In genomic region chr11:121204161-121205006, GRCm38 (mm10) we compare ENCODE assay signal across 8 mouse cellular contexts. TPM values are rescaled to one million over a fixed set of nuclear protein-coding genes. Genes with fewer than 3 reads are reported as not detected.
DNase-seq lines count a peak whose midpoint lies in the region; ATAC-seq lines count a peak whose summit lies in the region.

Hexdc (plus strand) TSS chr11:121204433.
Ogfod3 (minus strand) TSS chr11:121204711.

- peak; percentile 95 to 99 for DNase-seq in adrenal gland, adult (ENCODE audit: inconsistent age in 2 of 2, low spot score in 1 of 2)
- peak; percentile 97 for DNase-seq in embryo, embryonic 10.5 days (ENCODE audit: low spot score)
- DNase-seq in gastrocnemius, postnatal 14 days = peak; percentile 95
- peak; percentile 89 to 97 for DNase-seq in left cerebral cortex, postnatal 10 days (ENCODE audit: extremely low spot score in 1 of 2, low spot score in 2 of 2)
- DNase-seq in right cerebral cortex, postnatal 25 days = peak; percentile 91
- peak; percentile 91 to 96 for DNase-seq in urinary bladder, postnatal 4 days (ENCODE audit: low spot score in 2 of 2)

- peak; percentile 91 for ATAC-seq in inflammation-experienced regulatory T-cells, adult 6 months
- peak; percentile 98 for ATAC-seq in megakaryocyte-erythroid progenitor cell, adult 5-6 weeks (replicated peaks; ENCODE audit: low FRiP score, low TSS enrichment, poor library complexity, severe bottlenecking)

- intact Hi-C loops in gastrocnemius, postnatal 14 days (cut with DNase I; ENCODE audit: low total_unique reads) = no loop called here
- intact Hi-C loops in left cerebral cortex, postnatal 10 days (cut with DNase I) = no loop called here

RNA-seq across cellular contexts. Expression of gene Hexdc, which starts in this region (rescaled TPM):
- 1 to 10 TPM; 6.0 to 7.7 TPM for total RNA-seq in gastrocnemius, postnatal 14 days (2021)
- polyA plus RNA-seq in inflammation-experienced regulatory T-cells, adult 6 months (2017; shearing (Covaris generic)) = 1 to 10 TPM in 2 of 3 experiments, under 1 TPM in 1; 0.86 to 2.7 (median 1.5) TPM
- 10 to 100 TPM; 41.0 to 42.7 TPM for total RNA-seq in left cerebral cortex, postnatal 10 days (2021)
- 7.2 and 7.7 TPM in 2 replicates for total RNA-seq in megakaryocyte-erythroid progenitor cell, adult 5-6 weeks (2014; fragmentation: Nextera tagmentation)
- 4.5 and 6.0 TPM in 2 replicates for total RNA-seq in megakaryocyte-erythroid progenitor cell, adult 5-6 weeks (2017)

RNA-seq across cellular contexts. Expression of gene Ogfod3, which starts in this region (rescaled TPM):
- 10 to 100 TPM; 10.0 to 12.0 TPM for total RNA-seq in gastrocnemius, postnatal 14 days (2021)
- 1 to 10 TPM; 3.2 to 7.3 (median 5.3) TPM for polyA plus RNA-seq in inflammation-experienced regulatory T-cells, adult 6 months (2017; shearing (Covaris generic))
- total RNA-seq in left cerebral cortex, postnatal 10 days (2021) = 1 to 10 TPM; 7.4 to 9.2 TPM
- 7.8 and 16.0 TPM in 2 replicates for total RNA-seq in megakaryocyte-erythroid progenitor cell, adult 5-6 weeks (2014; fragmentation: Nextera tagmentation)
- 8.2 and 13.5 TPM in 2 replicates for total RNA-seq in megakaryocyte-erythroid progenitor cell, adult 5-6 weeks (2017)

Comparison
In these comparisons a context has a peak if more than half of its experiments do, and no peak if none do; other contexts are left out.
1. Peak in every context shown above with its lines: DNase-seq and ATAC-seq.
2. RNA of gene Hexdc (total RNA-seq): 41.0 to 42.7 TPM in left cerebral cortex, postnatal 10 days; 6.0 to 7.7 TPM in gastrocnemius, postnatal 14 days and 4.5 to 7.7 TPM in megakaryocyte-erythroid progenitor cell, adult 5-6 weeks; every median in the first group is over 4 times any median in the second.